Mouse (Mus musculus) layer of hippocampus, postnatal 25 days (tissue): ENCODE data around the gene Dennd1a. TPM values are rescaled to one million over a fixed set of nuclear protein-coding genes. Genes with fewer than 3 reads are reported as not detected.

Experiments
- DNase-seq, 2 experiments: peaks; one replicate each; pipeline ENCODE4 v3.0.0; 2022; ENCODE audit warnings: mixed read lengths in 2 of 2, low spot score in 1 of 2; ENCODE audit errors: extremely low spot score in 1 of 2
- total RNA-seq, 2 experiments: library from RNA; stranded (reverse); gene quantifications; 2 replicates each; pipeline ENCODE4 v1.2.3; 2021

Gene Dennd1a
- total RNA-seq, 2 experiments from 2014 or later, result 73.5 to 77.3 TPM

GRCm38 (mm10) chr2:37838202-37838984 lies 448.8 kb downstream of the Dennd1a start:
- no peak for DNase-seq

GRCm38 (mm10) chr2:37837542-37837941 lies 449.6 kb downstream of the Dennd1a start:
- DNase-seq, result no peak

GRCm38 (mm10) chr2:37836926-37837325 lies 450.3 kb downstream of the Dennd1a start:
- no peak for DNase-seq

- DNase-seq, result no peak
Observed at GRCm38 (mm10) chr2:37832253-37832652, 454.9 kb downstream of the Dennd1a start.

- DNase-seq, result no peak
Observed at GRCm38 (mm10) chr2:37829758-37830275, 457.4 kb downstream of the Dennd1a start.

GRCm38 (mm10) chr2:37823826-37824225 lies 463.4 kb downstream of the Dennd1a start:
- no peak for DNase-seq

GRCm38 (mm10) chr2:37822122-37822521 lies 465.1 kb downstream of the Dennd1a start:
- no peak for DNase-seq

GRCm38 (mm10) chr2:37819526-37820152 lies 467.6 kb downstream of the Dennd1a start:
- no peak for DNase-seq

- DNase-seq, result peak in 1 of 2 experiments; percentile 33
Observed at GRCm38 (mm10) chr2:37818761-37819525, 468.2 kb downstream of the Dennd1a start.

GRCm38 (mm10) chr2:37815676-37816075 lies 471.5 kb downstream of the Dennd1a start:
- peak; percentile 61 to 89 for DNase-seq

GRCm38 (mm10) chr2:37814820-37815361 lies 472.3 kb downstream of the Dennd1a start:
- DNase-seq, result no peak

GRCm38 (mm10) chr2:37812401-37812800 lies 474.8 kb downstream of the Dennd1a start:
- no peak for DNase-seq

GRCm38 (mm10) chr2:37811682-37812081 lies 475.5 kb downstream of the Dennd1a start:
- no peak for DNase-seq

- peak in 1 of 2 experiments; percentile 70 for DNase-seq
Observed at GRCm38 (mm10) chr2:37802610-37803212, 484.5 kb downstream of the Dennd1a start.

GRCm38 (mm10) chr2:37801687-37802086 lies 485.5 kb downstream of the Dennd1a start:
- DNase-seq, result no peak

GRCm38 (mm10) chr2:37799137-37799536 lies 488.1 kb downstream of the Dennd1a start:
- no peak for DNase-seq

- no peak for DNase-seq
Observed at GRCm38 (mm10) chr2:37797046-37797445, 490.1 kb downstream of the Dennd1a start.

GRCm38 (mm10) chr2:37796021-37796420 lies 491.2 kb downstream of the Dennd1a start:
- DNase-seq, result no peak

- no peak for DNase-seq
Observed at GRCm38 (mm10) chr2:37791340-37791739, 495.9 kb downstream of the Dennd1a start.

- no peak for DNase-seq
Observed at GRCm38 (mm10) chr2:37790738-37791137, 496.5 kb downstream of the Dennd1a start.
